9 mouse cellular contexts compared by ENCODE assay signal in the genomic region with DNA sequence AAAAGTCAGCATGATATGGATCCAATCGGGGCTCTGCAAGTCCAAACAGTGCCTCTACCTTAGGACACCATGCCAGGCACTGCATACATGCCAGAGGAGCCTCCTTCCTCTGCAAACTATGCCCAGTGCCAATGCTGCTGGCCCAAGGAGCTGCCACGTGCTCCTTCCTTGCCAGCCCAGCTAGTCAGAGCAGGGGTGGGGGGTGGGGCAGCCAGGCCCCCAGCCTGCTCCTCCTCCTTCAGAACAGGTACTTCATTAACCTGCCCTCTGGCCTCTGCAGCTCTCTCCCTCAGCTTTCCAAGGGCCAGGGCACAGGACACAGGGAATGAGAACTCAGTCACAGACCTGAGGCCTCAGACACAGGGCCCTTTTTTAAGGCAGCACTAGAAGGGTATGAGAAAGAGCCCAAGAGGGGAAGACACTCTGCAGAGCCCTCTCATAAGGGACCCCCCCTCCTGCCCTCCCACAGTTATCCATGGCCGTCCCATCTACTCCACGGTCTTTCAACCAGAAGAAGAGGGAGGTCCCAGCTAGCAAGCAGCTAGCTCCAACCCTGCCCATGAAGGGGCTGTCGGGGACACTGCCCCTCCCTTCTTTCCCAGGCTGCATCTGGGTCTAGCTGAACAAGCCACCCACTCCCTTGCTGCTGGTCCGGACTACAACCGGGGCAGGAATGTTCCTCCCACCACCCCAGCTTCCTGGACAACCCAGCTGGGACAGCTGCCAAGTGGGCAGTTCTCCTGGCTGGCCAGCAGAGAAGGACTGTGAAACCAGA. TPM values are rescaled to one million over a fixed set of nuclear protein-coding genes. Genes with fewer than 3 reads are reported as not detected.
DNase-seq lines count a peak whose midpoint lies in the region; ATAC-seq and TF ChIP-seq lines count a peak whose summit lies in the region.
"Had no signal": no experiment of that assay in that cellular context is flagged by ENCODE, and none has a peak within 500 bp of the region (broad histone marks: within the 10 kb centered on the region; RNA-seq: fewer than 3 reads in every experiment).

No protein-coding gene starts in this region.

- peak; percentile 94 for DNase-seq in adrenal gland, postnatal 10 days
- peak; percentile 89 to 94 for DNase-seq in heart, adult 18-20 months
- DNase-seq in kidney, adult 11 months = peak; percentile 95
- peak; percentile 77 for DNase-seq in left cerebral cortex, postnatal 4 days
- peak; percentile 84 for DNase-seq in midbrain, postnatal 0 days (ENCODE audit: low spot score)
- DNase-seq in testis, postnatal 10 days (ENCODE audit: low spot score) = peak; percentile 93
- DNase-seq in thymus, adult 2 months = no peak

- ATAC-seq in midbrain, postnatal 0 days (ENCODE audit: low FRiP score) = peak; percentile 85

- WGBS in midbrain, postnatal 0 days = 37% methylated on average over 6 of the region's 7 CpGs
- WGBS in thymus, adult 2 months = 56% methylated on average over 7 of the region's 7 CpGs

- no peaks in the 10 kb centered on the region for H3K36me3 ChIP-seq in midbrain, postnatal 0 days (ENCODE audit: insufficient read depth, low read length)
- no peaks in the 10 kb centered on the region for H3K36me3 ChIP-seq in thymus, adult 2 months (ENCODE audit: control insufficient read depth, insufficient read depth, low read length)

- no peaks in the 10 kb centered on the region for H3K4me1 ChIP-seq in cortical plate, adult 2 months (ENCODE audit: control insufficient read depth, insufficient read depth, low read length)
- no peaks in the 10 kb centered on the region for H3K4me1 ChIP-seq in midbrain, postnatal 0 days (ENCODE audit: insufficient read depth, low read length)
- no peaks in the 10 kb centered on the region; the same call in 1 of the 2 replicates for H3K4me1 ChIP-seq in thymus, adult 2 months (replicated peaks; ENCODE audit: control insufficient read depth, insufficient read depth, low read length)

- H3K27me3 ChIP-seq in midbrain, postnatal 0 days (ENCODE audit: insufficient read depth, low read length) = no peaks in the 10 kb centered on the region
- no peaks in the 10 kb centered on the region for H3K27me3 ChIP-seq in thymus, adult 2 months (ENCODE audit: control insufficient read depth, insufficient read depth, low read length)

- no peak overlapping the region for H3K9ac ChIP-seq in midbrain, postnatal 0 days (replicated peaks; ENCODE audit: low read length, poor library complexity, severe bottlenecking)

- no peak for TF ChIP-seq CTCF in cortical plate, adult 2 months (IDR thresholded peaks at IDR 0.05; ENCODE audit: extremely low read depth, insufficient read depth, low read length)
- TF ChIP-seq CTCF in midbrain, postnatal 0 days (IDR thresholded peaks at IDR 0.05) = no peak
- TF ChIP-seq CTCF in thymus, adult 2 months (IDR thresholded peaks at IDR 0.05; ENCODE audit: borderline replicate concordance, control insufficient read depth, extremely low read depth, insufficient read depth, low read length, poor library complexity) = no peak

- peak overlapping the region; percentile 7; the same call in 1 of the 2 replicates for H3K4me2 ChIP-seq in midbrain, postnatal 0 days (ENCODE audit: low read depth, low read length, poor library complexity, severe bottlenecking)

- intact Hi-C loops in left cerebral cortex, postnatal 4 days (cut with DNase I) = no loop called here

- H3K4me3 ChIP-seq in cortical plate, adult 2 months (ENCODE audit: insufficient read depth, low read length) = no peak overlapping the region
- H3K4me3 ChIP-seq in midbrain, postnatal 0 days (ENCODE audit: low read depth, low read length) = no peak overlapping the region
- H3K4me3 ChIP-seq in thymus, adult 2 months (ENCODE audit: control insufficient read depth, insufficient read depth, low read length) = no peak overlapping the region

- TF ChIP-seq POLR2A in cortical plate, adult 2 months (IDR thresholded peaks at IDR 0.05; ENCODE audit: extremely low read depth, insufficient read depth, low read length) = 0 out of 2 replicates have a peak, but pooled peaks have one; percentile 23
- TF ChIP-seq POLR2A in thymus, adult 2 months (IDR thresholded peaks at IDR 0.05; ENCODE audit: control insufficient read depth, extremely low read depth, insufficient read depth, low read length, poor library complexity) = no peak

- H3K27ac ChIP-seq in cortical plate, adult 2 months (ENCODE audit: insufficient read depth, low read length) = no peak overlapping the region
- H3K27ac ChIP-seq in midbrain, postnatal 0 days (ENCODE audit: low read depth, low read length) = no peak overlapping the region
- no peak overlapping the region for H3K27ac ChIP-seq in thymus, adult 2 months (ENCODE audit: control insufficient read depth, insufficient read depth, low read length)

- H3K9me3 ChIP-seq in midbrain, postnatal 0 days (ENCODE audit: low read length) = no peaks in the 10 kb centered on the region

RNA-seq across cellular contexts. Expression of a gene that starts 1.2 kb away (rescaled TPM):
- total RNA-seq in adrenal gland, postnatal 10 days (2021) = 10 to 100 TPM; 46.6 to 79.0 TPM
- polyA plus RNA-seq in cortical plate, adult 2 months (2012; rRNA removed) = 7.9 and 8.3 TPM in 2 replicates
- total RNA-seq in heart, adult 18-20 months (2021) = 1 to 10 TPM; 7.1 TPM
- 1 to 10 TPM; 5.2 to 7.3 TPM for total RNA-seq in left cerebral cortex, postnatal 4 days (2021)
- 9.5 and 11.8 TPM in 2 replicates for total RNA-seq in midbrain, postnatal 0 days (2014; rRNA removed)
- 7.4 and 8.9 TPM in 2 replicates for polyA plus RNA-seq in midbrain, postnatal 0 days (2015; fragmentation: Nextera tagmentation; extraction: Ambion mirVana)
- 10.5 and 12.3 TPM in 2 replicates for polyA plus RNA-seq in thymus, adult 2 months (2012; rRNA removed)
- total RNA-seq: hematopoietic stem cell, adult 5-6 weeks had no signal
